Mouse (Mus musculus): ENCODE results near the gene Phlda3.

DNA sequence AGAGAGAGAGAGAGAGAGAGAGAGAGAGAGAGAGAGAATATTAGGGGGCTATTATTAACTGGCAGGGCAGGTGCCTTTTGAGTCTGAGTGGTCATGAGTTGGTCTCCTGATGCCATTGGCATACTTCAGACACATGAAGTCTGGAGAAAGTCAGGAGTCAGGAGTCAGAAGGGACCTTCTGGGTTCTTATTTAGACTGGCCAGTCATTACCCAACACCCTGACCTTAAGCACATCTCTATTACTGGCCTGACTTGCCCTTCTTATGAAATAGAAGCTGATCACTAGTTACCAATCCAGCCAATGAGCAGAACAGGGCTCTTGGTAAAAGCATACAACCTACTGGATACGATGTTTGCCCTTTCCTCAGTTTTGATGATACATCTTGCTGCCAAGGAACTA is 11.1 kb downstream of the Phlda3 start:
- no peak for TF ChIP-seq CTCF (IDR thresholded peaks at IDR 0.05; ENCODE audit: borderline replicate concordance, control insufficient read depth, extremely low read depth, insufficient read depth, low read length, poor library complexity)
- no peak for TF ChIP-seq POLR2A (IDR thresholded peaks at IDR 0.05; ENCODE audit: control insufficient read depth, extremely low read depth, insufficient read depth, low read length, poor library complexity)
